Mouse (Mus musculus) spleen, postnatal 10 days (tissue): ENCODE measurements around the gene Rundc3a.

Experiments used
- DNase-seq, 2 experiments: peaks; one replicate each; pipeline ENCODE4 v3.0.0; 2021 to 2022; ENCODE audit warnings: low spot score in 2 of 2

Rundc3a gene

GRCm38 (mm10) chr11:102447497-102447896 lies 54.3 kb downstream of the Rundc3a start, which contains the start of gene Fam171a2:
Gene Fam171a2, minus strand, starts transcription at chr11:102447682.
- peak; percentile 54 to 74 for DNase-seq

GRCm38 (mm10) chr11:102448327-102448726 lies 55.1 kb downstream of the Rundc3a start:
- DNase-seq, result no peak

GRCm38 (mm10) chr11:102449043-102450008 lies 56.1 kb downstream of the Rundc3a start:
- no peak for DNase-seq
